21 mouse cellular contexts compared by ENCODE assay signal in genomic region chr11:69202469-69203230, GRCm38 (mm10). TPM values are rescaled to one million over a fixed set of nuclear protein-coding genes. Genes with fewer than 3 reads are reported as not detected.
A peak's percentile ranks its signal among the peaks of the same experiment; 100 is the strongest.
DNase-seq lines count a peak whose midpoint lies in the region; ATAC-seq lines count a peak whose summit lies in the region.
"Had no signal": no experiment of that assay in that cellular context is flagged by ENCODE, and none has a peak within 500 bp of the region (broad histone marks: within the 10 kb centered on the region; RNA-seq: fewer than 3 reads in every experiment).

No protein-coding gene starts in this region.

- peak; percentile 77 for ATAC-seq in megakaryocyte, adult 5-6 weeks (ENCODE audit: poor library complexity, severe bottlenecking)
- no peak for ATAC-seq in erythroblast, adult 5-6 weeks (replicated peaks; ENCODE audit: low FRiP score, poor library complexity, severe bottlenecking)
- ATAC-seq: CD4-positive, CD25-positive, alpha-beta regulatory T cell, adult 4 months; forebrain, embryonic 13.5 days; forebrain, postnatal 0 days; hindbrain, postnatal 0 days had no signal

- intact Hi-C loops in gastrocnemius, postnatal 14 days (cut with DNase I; ENCODE audit: low total_unique reads), result no loop called here

- DNase-seq in MN1 (ENCODE audit: low spot score) (peak; percentile 37), NIH3T3 (ENCODE audit: low read depth) (peak; percentile 8)
- no peak for DNase-seq in gastrocnemius, postnatal 14 days
- DNase-seq in lung, postnatal 10 days, result no peak
- DNase-seq: adrenal gland, adult 8-10 months; adrenal gland, postnatal 36 days; B cell, adult 2 months; cerebellum, adult 2 months; forebrain, postnatal 0 days; gastrocnemius, adult 2 months; heart, postnatal 14 days; kidney, adult 11 months had no signal

RNA-seq across cellular contexts. Expression of gene Alox8, which starts 5.0 kb away (rescaled TPM):
- 1.3 and 1.5 TPM in 2 replicates for total RNA-seq in megakaryocyte, adult 5-6 weeks (2015)
- total RNA-seq in megakaryocyte, adult 5-6 weeks (2017), result 1.8 and 2.0 TPM in 2 replicates
- total RNA-seq in gastrocnemius, postnatal 14 days (2021), result not detected
- total RNA-seq in erythroblast, adult 5-6 weeks (2015; ENCODE audit: low replicate concordance), result not detected in 2 replicates
- 0.34 TPM in 1 of 2 replicates, not detected in the other for total RNA-seq in erythroblast, adult 5-6 weeks (2017; ENCODE audit: low replicate concordance)
- total RNA-seq: adrenal gland, adult 8-10 months; adrenal gland, postnatal 36 days; gastrocnemius, adult 2 months; gastrocnemius, postnatal 4 days had no signal

RNA-seq across cellular contexts. Expression of gene Gucy2e, which starts 34.2 kb away (rescaled TPM):
- total RNA-seq in megakaryocyte, adult 5-6 weeks (2015), result 0.16 TPM in 1 of 2 replicates, not detected in the other
- 0.07 and 0.33 TPM in 2 replicates for total RNA-seq in megakaryocyte, adult 5-6 weeks (2017)
- not detected for total RNA-seq in gastrocnemius, postnatal 14 days (2021)
- total RNA-seq in erythroblast, adult 5-6 weeks (2015; ENCODE audit: low replicate concordance), result not detected in 2 replicates
- under 0.01 TPM in 1 of 2 replicates, not detected in the other for total RNA-seq in erythroblast, adult 5-6 weeks (2017; ENCODE audit: low replicate concordance)
- total RNA-seq: adrenal gland, adult 8-10 months; adrenal gland, postnatal 36 days; gastrocnemius, adult 2 months; gastrocnemius, postnatal 4 days; hematopoietic stem cell, adult 5-6 weeks had no signal

RNA-seq across cellular contexts. Expression of gene Alox12b, which starts 45.9 kb away (rescaled TPM):
- not detected in 2 replicates for total RNA-seq in megakaryocyte, adult 5-6 weeks (2015)
- total RNA-seq in megakaryocyte, adult 5-6 weeks (2017), result not detected in 2 replicates
- total RNA-seq in gastrocnemius, postnatal 14 days (2021), result not detected
- total RNA-seq in erythroblast, adult 5-6 weeks (2015; ENCODE audit: low replicate concordance), result not detected in 2 replicates
- total RNA-seq in erythroblast, adult 5-6 weeks (2017; ENCODE audit: low replicate concordance), result not detected in 2 replicates
- total RNA-seq: adrenal gland, adult 8-10 months; adrenal gland, postnatal 36 days; G1E; gastrocnemius, adult 2 months; gastrocnemius, postnatal 4 days; heart, adult 8-10 months; heart, postnatal 14 days; hematopoietic stem cell, adult 5-6 weeks had no signal

Comparison
In these comparisons a context has a peak if more than half of its experiments do, and no peak if none do; other contexts are left out.
1. DNase-seq: peak in MN1 (single experiment) and NIH3T3 (single experiment); none in gastrocnemius, postnatal 14 days (single experiment) and lung, postnatal 10 days (single experiment).